Mouse (Mus musculus) kidney, adult 2 months (tissue): Measurements from ENCODE around the gene Chpt1.

ENCODE experiments used
- CTCF ChIP-seq: fragments of 200-500 bp; conservative IDR thresholded peaks from 2 replicates; pipeline ENCODE4 v1.5.1; 2011; ENCODE audit warnings: low read depth, mild to moderate bottlenecking, control low read depth, low read length, moderate library complexity, mixed read lengths; ENCODE audit not compliant: insufficient read depth, insufficient read length
- POLR2A ChIP-seq: fragments of 200-500 bp; IDR thresholded peaks from one replicate; pipeline ENCODE4 v1.6.1; 2011; ENCODE audit warnings: low read depth, low read length, control low read depth

GRCm38 (mm10) chr10:88530631-88531030, 26.8 kb upstream of the Chpt1 start:
- TF ChIP-seq CTCF = no peak
- no peak for TF ChIP-seq POLR2A
